Mouse (Mus musculus) forebrain, embryonic 10.5 days (tissue): ENCODE data around the gene Rnd2. TPM values are rescaled to one million over a fixed set of nuclear protein-coding genes. Genes with fewer than 3 reads are reported as not detected.

ENCODE experiments used
- DNase-seq: peaks from one replicate; pipeline ENCODE4 v3.0.0-alpha.2; 2017; ENCODE audit warnings: low spot score; ENCODE audit errors: extremely low spot score
- H3K27ac ChIP-seq: fragments of 300-500 bp; sonication (generic); 2 replicates; pipeline ENCODE4 v1.5.1; 2016; ENCODE audit warnings: mild to moderate bottlenecking
- H3K27me3 ChIP-seq: fragments of 300-500 bp; sonication (generic); 2 replicates; pipeline ENCODE4 v1.6.1; 2016; ENCODE audit warnings: mild to moderate bottlenecking; ENCODE audit not compliant: poor library complexity, severe bottlenecking
- H3K36me3 ChIP-seq: fragments of 300-500 bp; sonication (generic); replicated peaks from 2 replicates; pipeline ENCODE4 v1.6.1; 2016; ENCODE audit warnings: mild to moderate bottlenecking, moderate library complexity
- H3K4me1 ChIP-seq: fragments of 300-500 bp; sonication (generic); 2 replicates; pipeline ENCODE4 v1.6.1; 2016
- H3K4me3 ChIP-seq: fragments of 300-500 bp; sonication (generic); 2 replicates; pipeline ENCODE4 v1.5.1; 2016; ENCODE audit warnings: mild to moderate bottlenecking, moderate library complexity
- H3K9me3 ChIP-seq: fragments of 300-500 bp; sonication (generic); 2 replicates; pipeline ENCODE4 v1.6.1; 2016; ENCODE audit warnings: mild to moderate bottlenecking, moderate library complexity
- WGBS: fragments of 180-500 bp; shearing (Covaris S2); methylation state at CpG from one replicate; pipeline ENCODE4 v1.1.7; 2016; 5-methylcytosine and 5-hydroxymethylcytosine counted together
- polyA plus RNA-seq: library from polyadenylated mRNA; unstranded; fragments of >200 nt; fragmentation: Nextera tagmentation; extraction: Ambion mirVana; gene quantifications from 2 replicates; pipeline ENCODE4 v1.2.1, GENCODE M21; 2016

The Rnd2 gene
- polyA plus RNA-seq, 1 experiment from 2014 or later: 36.9 TPM

DNA sequence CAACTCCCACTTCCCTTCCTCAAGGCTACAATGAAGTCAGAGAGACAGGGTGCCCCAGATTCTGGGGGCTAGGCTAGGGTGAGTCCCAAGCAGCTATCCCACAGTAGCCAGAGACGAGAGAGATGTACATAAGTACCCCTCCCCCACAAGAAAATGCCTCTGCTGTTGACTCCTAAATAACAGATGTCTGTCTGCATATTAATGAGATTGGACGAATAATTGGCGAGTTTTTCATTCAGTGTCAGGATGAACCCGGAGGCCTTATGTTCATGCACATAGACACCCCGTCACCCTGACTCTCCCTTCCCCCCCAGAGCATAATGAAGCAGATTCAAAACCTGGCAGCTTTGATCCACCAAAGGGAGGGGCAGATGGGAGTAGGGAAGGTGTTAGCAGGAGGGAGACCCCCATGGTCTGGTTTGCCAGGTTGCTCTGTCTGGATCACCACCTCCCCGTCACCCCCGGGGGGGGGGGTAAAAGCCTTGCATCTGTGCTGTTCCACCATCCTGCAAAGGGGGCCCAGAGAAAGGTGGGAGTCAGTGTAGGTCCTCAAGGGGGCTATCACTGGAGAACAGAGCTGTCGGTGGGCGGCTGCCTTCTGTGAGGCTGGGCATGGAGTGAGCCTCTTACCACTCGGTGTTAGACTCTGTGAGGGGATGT is 12.9 kb downstream of the Rnd2 start:
- Histone ChIP-seq H3K4me3 (peak overlapping the region; percentile 18; the same call in 1 of the 2 replicates), H3K9me3 (no peaks in the 10 kb centered on the region), H3K4me1 (peaks cover 47% of the 10 kb centered on the region), H3K27ac (peak overlapping the region; percentile 85), H3K27me3 (no peaks in the 10 kb centered on the region), H3K36me3 (no peaks in the 10 kb centered on the region)
- WGBS: 52% methylated on average over 10 of the region's 10 CpGs
- DNase-seq: no peak

DNA sequence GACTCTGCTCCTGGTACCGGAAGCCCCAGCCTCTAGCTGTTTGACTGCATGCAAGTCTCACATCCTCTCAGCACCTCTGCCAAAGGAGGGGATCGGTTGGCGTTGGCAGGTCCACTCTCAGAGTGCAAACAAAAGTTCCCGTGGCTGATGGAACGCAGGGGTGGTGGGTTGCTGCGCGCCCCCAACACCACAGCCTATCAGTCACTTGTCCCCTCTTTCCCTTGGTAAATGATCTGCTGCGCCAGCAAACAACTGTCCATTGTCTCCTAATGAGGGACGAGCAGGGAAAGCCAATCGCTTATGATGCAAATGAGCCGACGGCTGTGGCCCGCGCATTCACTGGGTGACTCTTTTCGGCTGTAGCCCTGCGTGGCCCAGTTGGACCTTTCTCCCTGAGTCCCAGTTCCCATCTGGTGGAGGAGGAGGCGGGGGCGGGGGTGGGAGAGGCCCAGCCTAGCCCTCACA is 14.4 kb downstream of the Rnd2 start:
- Histone ChIP-seq H3K4me3 (peak overlapping the region; percentile 41), H3K27me3 (no peaks in the 10 kb centered on the region), H3K36me3 (no peaks in the 10 kb centered on the region), H3K9me3 (no peaks in the 10 kb centered on the region), H3K27ac (peak overlapping the region; percentile 85), H3K4me1 (peaks cover 50% of the 10 kb centered on the region)
- peak; percentile 65 for DNase-seq
- WGBS: 4% methylated on average over 18 of the region's 18 CpGs

DNA sequence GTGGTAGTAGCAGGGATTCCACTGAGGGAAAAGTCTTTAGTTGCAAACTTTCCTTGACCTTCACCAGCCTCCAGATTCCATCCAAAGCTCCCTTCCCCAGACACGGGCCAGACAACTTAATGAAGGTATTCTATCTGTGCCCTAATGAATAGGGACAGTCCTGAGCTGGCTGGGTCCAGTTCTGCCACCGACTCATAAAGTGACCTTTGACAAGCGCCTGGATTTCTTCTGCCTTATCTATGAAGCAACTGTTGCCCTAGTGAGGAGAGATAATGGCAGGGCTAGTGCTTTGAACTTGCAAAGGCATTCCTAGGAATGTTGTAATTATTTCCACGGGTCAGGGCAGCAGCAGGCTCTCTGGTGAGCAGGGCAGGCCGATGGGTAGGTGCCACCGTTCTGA is 16.1 kb downstream of the Rnd2 start:
- 82% methylated on average over 6 of the region's 6 CpGs for WGBS

DNA sequence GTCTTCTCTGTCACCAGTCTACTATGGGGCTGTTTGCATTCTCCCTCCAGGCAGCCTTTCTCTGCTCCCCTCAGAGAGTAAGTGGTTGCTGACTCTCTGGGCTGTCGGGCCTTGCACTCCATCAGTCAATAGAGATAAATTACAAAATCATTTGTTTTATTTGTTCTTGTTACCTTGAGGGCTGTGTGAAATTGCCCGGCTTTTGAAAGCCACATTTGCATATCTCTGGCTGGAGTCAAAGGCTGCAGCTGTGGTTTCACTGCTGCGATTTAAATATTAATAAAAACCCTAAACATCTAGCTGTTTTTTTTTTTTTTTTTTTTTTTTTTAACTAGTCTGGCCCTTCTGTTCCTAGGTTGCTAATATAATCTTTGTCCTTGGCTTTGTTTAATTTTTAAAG is 19.0 kb downstream of the Rnd2 start:
- peaks cover 39% of the 10 kb centered on the region for H3K4me1 ChIP-seq
- no peak for DNase-seq
- H3K36me3 ChIP-seq: peaks cover 31% of the 10 kb centered on the region
- H3K27ac ChIP-seq: peak overlapping the region; percentile 27; the same call in 1 of the 2 replicates
- 52% methylated on average over 3 of the region's 3 CpGs for WGBS
- no peak overlapping the region for H3K4me3 ChIP-seq
- no peaks in the 10 kb centered on the region for H3K27me3 ChIP-seq
- no peaks in the 10 kb centered on the region for H3K9me3 ChIP-seq

More for the DNA sequence above, 16.1 kb downstream of the Rnd2 start:
- H3K27ac ChIP-seq: peak overlapping the region; percentile 85; the same call in 1 of the 2 replicates
- 0 out of 2 replicates have a peak, but pooled peaks cover 3% of the 10 kb centered on the region for H3K36me3 ChIP-seq
- H3K27me3 ChIP-seq: no peaks in the 10 kb centered on the region
- DNase-seq: no peak
- peaks cover 56% of the 10 kb centered on the region for H3K4me1 ChIP-seq
- H3K4me3 ChIP-seq: no peak overlapping the region
- H3K9me3 ChIP-seq: no peaks in the 10 kb centered on the region

DNA sequence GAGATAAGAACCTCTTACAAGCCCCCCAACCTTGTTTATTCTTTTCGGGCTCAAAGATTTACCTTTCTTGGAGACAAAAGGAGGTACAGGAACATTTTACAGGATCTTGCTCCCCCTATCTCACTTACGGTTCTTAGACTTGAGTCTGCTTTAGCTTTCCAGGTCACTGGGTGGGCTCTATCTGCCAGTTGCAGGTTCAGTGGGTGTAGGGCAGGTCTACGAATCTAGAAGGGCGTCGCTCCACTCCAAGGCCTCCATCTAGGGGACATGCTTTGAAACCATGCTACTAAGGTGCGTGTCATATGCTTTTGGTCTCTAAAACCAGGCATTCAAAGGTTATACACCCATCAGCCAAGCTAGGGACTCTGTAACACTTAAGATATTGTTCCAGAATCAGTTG is 19.4 kb downstream of the Rnd2 start:
- Histone ChIP-seq H3K27me3 (no peaks in the 10 kb centered on the region), H3K9me3 (no peaks in the 10 kb centered on the region), H3K4me1 (peaks cover 34% of the 10 kb centered on the region), H3K36me3 (peaks cover 35% of the 10 kb centered on the region), H3K4me3 (no peak overlapping the region), H3K27ac (0 out of 2 replicates have a peak overlapping the region, but pooled peaks have one; percentile 27)
- DNase-seq: no peak
- WGBS: 79% methylated on average over 6 of the region's 6 CpGs

DNA sequence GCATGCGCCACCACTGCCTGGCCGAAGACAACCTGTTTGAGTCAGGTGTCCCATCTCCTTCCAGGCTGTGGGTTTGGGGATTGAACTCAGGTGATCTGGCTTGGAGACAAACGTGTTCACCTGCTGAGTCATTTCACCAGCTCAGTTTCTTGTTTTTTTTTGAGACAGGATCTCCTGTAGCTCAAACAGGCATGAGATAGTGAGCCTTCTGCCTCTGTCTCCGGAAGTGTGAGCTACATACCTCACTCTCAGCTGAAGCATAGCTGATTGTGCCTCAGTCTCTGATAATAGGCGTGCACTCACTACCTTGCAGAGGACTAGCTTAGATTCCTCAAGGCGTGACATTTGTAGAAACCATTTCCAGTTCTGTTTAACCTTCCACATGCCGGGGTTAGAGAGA is 20.0 kb downstream of the Rnd2 start:
- H3K4me1 ChIP-seq: peaks cover 29% of the 10 kb centered on the region
- no peaks in the 10 kb centered on the region for H3K9me3 ChIP-seq
- 90% methylated on average over 7 of the region's 7 CpGs for WGBS
- peaks cover 41% of the 10 kb centered on the region for H3K36me3 ChIP-seq
- DNase-seq: no peak
- H3K27me3 ChIP-seq: no peaks in the 10 kb centered on the region
- H3K27ac ChIP-seq: no peak overlapping the region
- H3K4me3 ChIP-seq: no peak overlapping the region

DNA sequence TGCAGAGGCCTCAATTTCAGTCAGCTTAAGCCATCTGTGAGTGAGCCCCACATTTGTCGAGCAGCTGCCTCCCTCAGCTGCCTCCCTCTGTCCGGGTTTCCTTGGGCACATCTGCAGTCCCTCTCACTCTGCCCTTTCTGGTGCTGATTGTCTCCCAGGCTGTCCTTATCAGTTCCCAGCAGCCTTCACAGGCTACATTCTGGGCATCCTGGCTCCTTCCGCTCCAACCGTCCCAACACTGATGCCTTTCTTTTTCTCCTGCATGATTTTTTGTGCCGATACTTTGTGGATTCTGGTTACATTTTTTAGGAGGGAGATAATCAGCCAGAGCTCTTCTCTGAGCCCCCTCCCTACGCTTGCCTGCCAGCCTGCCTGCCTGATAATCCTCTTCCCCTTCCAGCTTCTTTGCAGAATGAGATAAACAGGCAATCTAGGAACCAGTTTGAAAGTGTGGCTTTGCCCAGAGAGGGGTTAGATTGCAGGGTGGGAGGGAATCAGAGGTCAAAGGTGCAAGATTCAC is 20.8 kb downstream of the Rnd2 start:
- peaks cover 21% of the 10 kb centered on the region for H3K4me1 ChIP-seq
- H3K27me3 ChIP-seq: no peaks in the 10 kb centered on the region
- H3K4me3 ChIP-seq: no peak overlapping the region
- H3K27ac ChIP-seq: peak overlapping the region; percentile 68; the same call in 1 of the 2 replicates
- no peaks in the 10 kb centered on the region for H3K9me3 ChIP-seq
- no peak for DNase-seq
- WGBS: 55% methylated on average over 6 of the region's 6 CpGs
- peaks cover 49% of the 10 kb centered on the region for H3K36me3 ChIP-seq

DNA sequence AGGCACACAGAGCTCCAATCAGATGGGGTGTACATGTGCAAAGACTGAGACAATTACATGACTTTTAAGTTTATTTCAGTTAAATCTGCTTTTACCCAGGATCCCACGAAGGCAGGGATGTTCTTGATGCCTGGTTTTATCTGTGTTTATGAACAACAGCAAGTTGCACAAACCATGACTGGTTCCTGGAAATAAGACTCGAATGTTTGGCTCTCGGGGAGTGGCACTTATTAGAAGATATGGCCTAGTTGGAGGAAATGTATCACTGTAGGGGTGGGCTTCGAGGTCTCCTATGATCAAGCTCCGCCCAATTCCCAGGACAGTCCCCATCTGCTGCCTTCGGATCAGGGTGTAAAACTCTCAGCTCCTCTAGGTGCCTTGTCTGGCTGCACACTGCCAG is 21.3 kb downstream of the Rnd2 start:
- Histone ChIP-seq H3K27ac (no peak overlapping the region), H3K9me3 (no peaks in the 10 kb centered on the region), H3K36me3 (peaks cover 54% of the 10 kb centered on the region), H3K4me1 (peaks cover 16% of the 10 kb centered on the region), H3K4me3 (no peak overlapping the region), H3K27me3 (no peaks in the 10 kb centered on the region)
- WGBS: 78% methylated on average over 6 of the region's 6 CpGs
- DNase-seq: no peak

DNA sequence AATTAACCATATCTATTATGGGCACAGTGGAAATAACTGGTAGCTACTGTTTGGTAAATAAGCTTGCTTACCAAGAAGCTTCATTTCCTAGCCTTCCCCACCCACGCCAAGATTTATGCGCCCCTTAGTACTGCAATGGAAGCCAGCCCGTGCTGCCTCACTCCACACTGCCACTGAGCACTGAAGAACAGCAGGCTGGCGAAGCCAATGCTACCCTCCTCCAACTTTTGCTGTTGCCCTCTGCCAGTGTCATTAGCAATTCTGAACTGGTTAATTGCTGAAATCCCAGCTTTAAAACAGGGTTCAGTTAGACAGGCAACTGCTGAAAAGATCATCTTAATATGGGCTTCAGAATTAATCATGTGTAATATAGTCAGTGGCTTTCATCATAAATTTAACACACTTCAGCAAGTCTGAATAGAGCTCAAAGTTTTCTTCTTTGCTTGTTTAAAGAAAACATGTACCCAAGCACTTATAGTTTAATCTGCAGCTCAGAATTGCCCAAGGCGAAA is 41.5 kb downstream of the Rnd2 start:
- WGBS: 85% methylated on average over 5 of the region's 5 CpGs
- no peaks in the 10 kb centered on the region for H3K9me3 ChIP-seq

DNA sequence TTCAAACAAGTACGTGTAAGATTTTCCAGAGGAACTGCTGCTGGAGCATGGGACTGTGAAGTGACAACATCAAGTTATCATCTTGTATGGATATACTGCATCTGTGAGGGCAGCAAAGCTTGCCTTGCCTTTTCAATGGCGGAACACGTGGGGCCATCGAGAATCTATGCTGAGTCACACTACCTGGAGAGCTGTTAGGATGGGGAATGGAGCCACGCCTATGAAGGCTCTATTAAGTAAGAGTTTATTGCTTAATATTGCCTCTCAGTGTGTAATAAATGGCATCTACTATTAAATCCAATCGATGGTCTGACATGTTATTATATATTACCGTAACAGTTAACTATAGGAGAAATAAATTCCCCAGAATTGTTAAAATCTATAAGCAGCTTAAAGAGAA is 42.3 kb downstream of the Rnd2 start:
- H3K36me3 ChIP-seq: peaks cover 99% of the 10 kb centered on the region

More for the DNA sequence above, 41.5 kb downstream of the Rnd2 start:
- no peaks in the 10 kb centered on the region for H3K4me1 ChIP-seq
- no peak for DNase-seq
- peaks cover 99% of the 10 kb centered on the region for H3K36me3 ChIP-seq
- no peak overlapping the region for H3K27ac ChIP-seq
- no peak overlapping the region for H3K4me3 ChIP-seq
- no peaks in the 10 kb centered on the region for H3K27me3 ChIP-seq

DNA sequence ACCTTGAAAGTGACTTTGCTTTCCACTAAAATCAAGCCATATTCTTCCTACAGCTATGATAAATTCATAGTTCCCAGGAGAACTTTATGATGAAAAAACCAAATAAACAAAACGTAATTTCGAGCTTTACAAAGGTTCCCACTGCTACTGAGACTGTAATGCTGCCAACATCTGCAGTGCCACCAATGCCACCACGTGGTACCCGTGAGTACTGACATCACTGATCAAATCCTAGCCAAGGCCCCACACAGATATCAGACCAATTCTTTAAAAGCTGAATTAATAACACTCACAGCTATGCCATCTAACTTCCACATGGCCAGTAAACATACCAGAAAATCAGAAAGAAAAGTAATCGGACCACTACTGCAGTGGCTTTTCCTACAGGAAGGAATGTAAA is 54.1 kb downstream of the Rnd2 start:
- no peak overlapping the region for H3K27ac ChIP-seq
- peaks cover 89% of the 10 kb centered on the region for H3K36me3 ChIP-seq
- H3K27me3 ChIP-seq: no peaks in the 10 kb centered on the region
- no peak overlapping the region for H3K4me3 ChIP-seq
- no peaks in the 10 kb centered on the region for H3K4me1 ChIP-seq
- no peak for DNase-seq
- H3K9me3 ChIP-seq: peaks cover 1% of the 10 kb centered on the region
- WGBS: 88% methylated on average over 5 of the region's 5 CpGs

More for the DNA sequence above, 42.3 kb downstream of the Rnd2 start:
- Histone ChIP-seq H3K4me1 (no peaks in the 10 kb centered on the region), H3K27me3 (no peaks in the 10 kb centered on the region), H3K9me3 (no peaks in the 10 kb centered on the region), H3K4me3 (no peak overlapping the region), H3K27ac (no peak overlapping the region)
- WGBS: 97% methylated on average over 7 of the region's 7 CpGs
- DNase-seq: no peak

DNA sequence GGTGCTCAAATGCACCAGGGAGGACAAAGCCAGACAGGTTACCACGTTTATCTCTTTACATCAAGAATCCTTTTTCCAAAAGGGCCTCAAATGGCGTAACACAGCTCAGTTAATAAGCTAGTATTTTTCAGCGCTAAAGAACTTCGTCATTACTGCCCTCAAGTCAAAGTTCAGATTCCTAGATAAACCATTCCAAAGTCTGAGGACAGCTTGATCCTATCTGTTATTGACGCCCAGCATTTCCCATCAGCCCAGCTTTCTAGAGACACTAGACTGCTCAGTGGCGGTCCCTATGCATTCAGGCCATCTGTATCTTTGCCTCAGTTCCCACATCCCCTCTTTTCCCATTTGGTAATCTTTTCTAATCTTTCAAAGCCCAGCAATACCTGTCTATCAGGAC is 54.6 kb downstream of the Rnd2 start:
- peaks cover 89% of the 10 kb centered on the region for H3K36me3 ChIP-seq

More for the DNA sequence above, 54.6 kb downstream of the Rnd2 start:
- no peak overlapping the region for H3K27ac ChIP-seq
- no peaks in the 10 kb centered on the region for H3K4me1 ChIP-seq
- H3K9me3 ChIP-seq: no peaks in the 10 kb centered on the region
- H3K27me3 ChIP-seq: no peaks in the 10 kb centered on the region
- WGBS: 91% methylated on average over 6 of the region's 6 CpGs
- DNase-seq: no peak
- H3K4me3 ChIP-seq: no peak overlapping the region
